Mouse (Mus musculus) spleen, adult 2 months (tissue): ENCODE results near the gene Atp5d.

ENCODE experiments used
- CTCF ChIP-seq: fragments of 200-500 bp; IDR thresholded peaks from 2 replicates; pipeline ENCODE4 v1.5.1; 2011; ENCODE audit warnings: mild to moderate bottlenecking, inconsistent platforms; ENCODE audit not compliant: insufficient read depth, insufficient read length, insufficient replicate concordance; ENCODE audit errors: extremely low read depth
- POLR2A ChIP-seq: fragments of 200-500 bp; IDR thresholded peaks from 2 replicates; pipeline ENCODE4 v1.6.1; 2011; ENCODE audit warnings: low read depth, low read length, inconsistent platforms

DNA sequence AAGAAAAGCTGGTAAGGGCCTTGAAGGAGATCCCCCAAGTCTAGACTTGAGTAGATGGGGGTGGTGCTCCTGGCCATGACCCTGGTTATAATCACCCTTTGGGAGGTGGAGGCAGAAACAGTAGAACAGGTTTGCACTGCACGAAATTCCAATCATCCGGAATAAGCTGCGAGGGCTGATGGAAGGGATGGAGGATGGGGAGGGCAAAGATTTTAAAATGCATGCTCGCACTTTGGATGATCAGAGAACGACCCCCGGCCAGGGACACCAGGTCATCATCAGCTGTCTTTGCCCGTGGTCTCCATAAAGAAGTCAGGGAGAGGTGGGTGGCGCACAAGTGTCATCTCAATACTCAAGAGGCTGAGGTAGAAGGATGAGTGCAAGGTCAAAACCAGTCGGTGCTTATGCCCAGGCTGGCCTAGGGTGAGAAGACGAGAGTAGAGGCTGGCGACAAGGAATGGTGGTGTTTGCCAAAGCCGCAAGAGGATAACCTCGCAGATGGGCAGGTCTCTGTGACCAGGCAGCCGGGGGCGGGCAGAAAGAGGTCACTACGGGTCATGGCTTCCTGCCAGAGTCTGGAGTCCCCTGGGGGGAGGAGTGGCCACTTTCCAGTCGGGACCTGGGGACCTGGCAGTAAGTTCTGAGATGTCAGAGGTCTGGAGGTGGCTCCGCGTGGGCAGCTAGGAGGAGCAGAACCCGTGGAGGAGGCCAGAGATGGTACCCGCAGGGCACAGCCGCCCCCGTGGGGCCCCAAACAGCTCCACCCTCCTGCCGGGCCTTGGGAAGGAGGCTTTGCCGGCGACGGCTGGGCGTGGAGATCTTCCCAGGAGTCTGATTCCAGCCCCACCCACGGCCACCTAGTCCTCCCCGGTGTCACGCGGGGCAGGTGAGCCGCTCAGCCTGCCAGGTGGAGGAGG lies 22.3 kb downstream of the Atp5d start:
- TF ChIP-seq POLR2A, result no peak
- TF ChIP-seq CTCF, result no peak
